Mouse (Mus musculus) midbrain, embryonic 12.5 days (tissue): ENCODE measurements around the gene Rufy2. TPM values are rescaled to one million over a fixed set of nuclear protein-coding genes. Genes with fewer than 3 reads are reported as not detected.
"Not testable (repeated sequence)": the region's sequence is repeated elsewhere in the genome, so short reads cannot be mapped to it uniquely, and the experiment has no call there.

ENCODE experiments used
- ATAC-seq: fragments of 200-750 bp; cut with Nextera tagmentation; 2 replicates; pipeline ENCODE4 v1.8.0; 2017; ENCODE audit warnings: low read depth, moderate TSS enrichment, moderate library complexity; ENCODE audit not compliant: low FRiP score
- H3K27ac ChIP-seq: fragments of 300-500 bp; sonication (generic); replicated peaks from 2 replicates; pipeline ENCODE4 v1.5.1; 2016; ENCODE audit warnings: mild to moderate bottlenecking
- H3K27me3 ChIP-seq: fragments of 300-500 bp; sonication (generic); 2 replicates; pipeline ENCODE4 v1.6.1; 2016; ENCODE audit warnings: mild to moderate bottlenecking
- H3K36me3 ChIP-seq: fragments of 300-500 bp; sonication (generic); 2 replicates; pipeline ENCODE4 v1.6.1; 2016
- H3K4me1 ChIP-seq: fragments of 300-500 bp; sonication (generic); 2 replicates; pipeline ENCODE4 v1.6.1; 2016
- H3K4me2 ChIP-seq: fragments of 300-500 bp; sonication (generic); replicated peaks from 2 replicates; pipeline ENCODE4 v1.6.1; 2016; ENCODE audit warnings: mild to moderate bottlenecking, moderate library complexity
- H3K4me3 ChIP-seq: fragments of 300-500 bp; sonication (generic); 2 replicates; pipeline ENCODE4 v1.5.1; 2016; ENCODE audit warnings: mild to moderate bottlenecking
- H3K9ac ChIP-seq: fragments of 300-500 bp; sonication (generic); replicated peaks from 2 replicates; pipeline ENCODE4 v1.6.1; 2016; ENCODE audit warnings: mild to moderate bottlenecking, moderate library complexity
- H3K9me3 ChIP-seq: fragments of 300-500 bp; sonication (generic); 2 replicates; pipeline ENCODE4 v1.6.1; 2016; ENCODE audit warnings: mild to moderate bottlenecking
- WGBS: fragments of 180-500 bp; shearing (Covaris S2); methylation state at CpG from one replicate; pipeline ENCODE4 v1.1.7; 2016; 5-methylcytosine and 5-hydroxymethylcytosine counted together
- polyA plus RNA-seq: library from polyadenylated mRNA; unstranded; fragments of >200 nt; fragmentation: Nextera tagmentation; extraction: Ambion mirVana; gene quantifications from 2 replicates; pipeline ENCODE4 v1.2.1, GENCODE M21; 2016

Gene Rufy2
- polyA plus RNA-seq, 1 experiment from 2014 or later, result 38.3 TPM

DNA sequence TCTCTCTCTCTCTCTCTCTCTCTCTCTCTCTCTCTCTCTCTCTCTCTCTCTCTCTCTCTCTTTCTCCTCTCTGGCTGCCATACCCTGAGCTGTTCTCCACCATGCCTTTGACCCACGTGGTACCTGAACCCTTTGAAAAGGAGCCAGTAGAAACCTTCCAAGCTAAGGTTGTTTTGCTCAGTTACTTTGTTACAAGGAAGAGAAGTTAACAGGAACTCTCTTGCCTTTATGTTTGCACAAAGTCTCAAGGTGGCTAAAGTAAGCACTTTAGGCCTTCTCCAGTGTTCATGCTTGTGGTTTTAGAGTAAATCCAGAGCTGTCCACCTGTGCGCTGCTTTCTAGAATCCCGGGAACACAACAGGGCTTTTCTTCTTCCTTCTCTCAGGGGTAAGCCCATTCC lies 52.2 kb downstream of the Rufy2 start:
- no peak for ATAC-seq
- no peak overlapping the region for H3K4me2 ChIP-seq
- H3K4me1 ChIP-seq, result peaks cover 12% of the 10 kb centered on the region
- H3K9ac ChIP-seq, result no peak overlapping the region
- no peaks in the 10 kb centered on the region for H3K9me3 ChIP-seq
- H3K36me3 ChIP-seq, result no peaks in the 10 kb centered on the region
- no peaks in the 10 kb centered on the region for H3K27me3 ChIP-seq
- WGBS, result 87% methylated on average over 3 of the region's 3 CpGs
- no peak overlapping the region for H3K27ac ChIP-seq
- H3K4me3 ChIP-seq, result no peak overlapping the region

DNA sequence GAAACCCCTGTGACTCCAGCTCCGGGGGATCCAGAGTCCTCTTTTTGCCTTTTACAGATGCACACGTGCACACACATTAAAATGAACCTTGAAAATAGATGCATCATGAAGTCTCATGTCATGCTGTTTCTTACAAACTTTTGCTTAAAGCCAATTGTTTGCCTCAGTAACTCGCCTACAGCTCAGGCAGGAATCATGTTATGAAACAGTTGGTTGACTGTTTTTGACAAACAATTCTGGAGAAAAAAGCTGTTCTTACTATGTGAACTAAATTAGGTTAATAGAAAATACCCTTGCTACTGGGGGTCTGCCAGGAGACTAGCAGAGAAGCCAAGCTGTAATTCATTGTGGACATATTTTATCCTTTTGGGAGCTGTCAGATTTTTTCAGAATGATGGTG lies 52.9 kb downstream of the Rufy2 start:
- Histone ChIP-seq H3K4me2 (no peak overlapping the region), H3K9ac (no peak overlapping the region), H3K27ac (no peak overlapping the region), H3K9me3 (no peaks in the 10 kb centered on the region), H3K36me3 (no peaks in the 10 kb centered on the region), H3K27me3 (no peaks in the 10 kb centered on the region), H3K4me1 (peaks cover 10% of the 10 kb centered on the region; the same call in 1 of the 2 replicates), H3K4me3 (no peak overlapping the region)
- 74% methylated on average over 3 of the region's 3 CpGs for WGBS
- ATAC-seq, result no peak

DNA sequence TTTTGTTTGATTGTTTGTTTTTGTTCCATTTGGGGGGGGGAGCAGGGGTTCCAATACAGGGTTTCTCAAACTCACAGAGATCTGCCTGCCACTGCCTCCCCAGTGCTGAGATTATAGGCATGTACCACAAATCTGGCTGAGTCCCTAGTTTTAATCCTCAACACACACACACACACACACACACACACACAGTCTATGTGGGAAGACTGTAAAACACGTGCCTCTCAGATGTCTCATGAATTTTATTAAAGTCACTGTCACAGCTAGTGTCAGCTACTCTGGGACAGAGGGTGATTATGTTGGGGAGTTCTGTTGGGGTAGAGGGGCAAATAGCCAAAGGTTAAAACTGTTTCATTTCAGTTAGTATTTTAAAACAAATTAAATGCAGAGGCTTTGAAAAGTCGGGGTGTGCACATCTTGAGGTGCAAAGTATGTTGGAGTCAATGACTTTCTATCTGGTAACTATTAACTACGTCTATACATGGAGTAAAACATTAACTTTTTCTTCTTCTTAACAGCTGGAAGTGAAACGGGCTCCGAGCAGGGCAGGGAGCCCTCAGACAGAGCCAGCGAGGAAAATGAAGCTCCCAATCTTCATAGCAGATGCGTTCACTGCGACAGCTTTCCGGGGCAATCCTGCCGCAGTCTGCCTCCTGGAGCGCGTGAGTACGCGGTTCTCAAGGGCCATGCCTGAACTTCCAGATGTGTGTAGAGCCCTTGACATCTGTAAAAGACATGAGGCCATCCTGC lies 58.7 kb downstream of the Rufy2 start:
- Histone ChIP-seq H3K4me1 (no peaks in the 10 kb centered on the region), H3K4me3 (no peak overlapping the region), H3K36me3 (no peaks in the 10 kb centered on the region), H3K9ac (no peak overlapping the region), H3K27me3 (no peaks in the 10 kb centered on the region), H3K4me2 (no peak overlapping the region), H3K9me3 (no peaks in the 10 kb centered on the region), H3K27ac (no peak overlapping the region)
- ATAC-seq, result no peak
- 81% methylated on average over 14 of the region's 14 CpGs for WGBS

DNA sequence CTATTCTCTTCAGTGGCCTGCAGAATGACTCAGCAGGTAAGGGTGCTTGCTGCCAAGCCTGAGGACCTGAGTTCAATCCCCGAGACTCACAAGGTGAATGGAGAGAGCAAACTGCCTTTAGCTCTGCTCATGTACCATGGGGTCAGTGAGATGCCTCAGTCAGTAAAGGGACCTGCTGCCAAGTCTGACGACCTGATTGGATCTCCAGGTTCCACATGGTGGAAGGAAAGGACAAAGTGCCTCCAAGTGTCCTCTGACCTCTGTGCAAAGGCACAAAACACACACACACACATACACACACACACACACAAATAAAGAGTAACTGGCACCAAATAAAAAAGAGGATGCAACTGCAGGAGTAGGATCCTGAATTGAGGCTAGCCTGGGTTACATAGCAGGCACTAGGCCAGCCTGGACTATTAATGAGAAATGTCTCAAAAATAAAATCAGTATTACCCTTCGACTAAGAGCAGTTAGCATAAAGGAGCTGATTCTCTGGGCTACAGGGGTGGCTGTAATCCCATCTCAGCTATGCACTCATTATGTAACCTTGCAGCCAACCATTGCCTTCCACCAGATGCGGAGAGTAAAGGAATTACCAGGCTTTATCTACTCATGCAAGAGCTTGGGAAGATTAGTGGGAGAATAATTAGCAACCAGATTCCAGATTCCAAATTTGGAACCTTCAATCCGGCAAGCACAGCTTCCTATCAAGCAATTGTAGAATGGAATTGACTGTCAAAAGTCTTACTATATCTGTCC lies 60.0 kb downstream of the Rufy2 start:
- H3K9me3 ChIP-seq, result no peaks in the 10 kb centered on the region
- no peak overlapping the region for H3K9ac ChIP-seq
- no peaks in the 10 kb centered on the region for H3K36me3 ChIP-seq
- H3K27me3 ChIP-seq, result no peaks in the 10 kb centered on the region
- 62% methylated on average over 5 of the region's 5 CpGs for WGBS
- H3K27ac ChIP-seq, result no peak overlapping the region
- H3K4me1 ChIP-seq, result no peaks in the 10 kb centered on the region
- no peak overlapping the region for H3K4me2 ChIP-seq
- H3K4me3 ChIP-seq, result no peak overlapping the region
- no peak for ATAC-seq

DNA sequence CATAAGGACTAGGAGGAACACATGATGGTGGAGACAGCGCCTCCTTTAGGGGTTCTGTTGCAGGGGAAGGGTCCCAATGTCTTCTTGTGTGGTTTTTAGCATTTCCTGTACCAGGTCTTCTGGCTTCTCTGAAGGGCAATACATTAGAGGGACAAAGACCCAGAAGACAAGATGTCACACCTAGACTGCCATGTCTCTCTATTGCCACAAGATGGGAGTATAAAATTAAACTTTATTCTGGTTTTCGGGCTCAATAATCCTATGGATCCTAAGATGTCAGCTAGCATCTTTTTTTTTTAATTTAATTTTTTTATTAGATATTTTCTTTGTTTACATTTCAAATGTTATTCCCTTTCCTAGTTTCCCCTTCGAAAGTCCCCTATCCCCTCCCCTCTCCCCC lies 63.1 kb downstream of the Rufy2 start:
- Histone ChIP-seq H3K4me3 (no peak overlapping the region), H3K4me1 (no peaks in the 10 kb centered on the region), H3K9me3 (no peaks in the 10 kb centered on the region), H3K36me3 (no peaks in the 10 kb centered on the region), H3K27me3 (no peaks in the 10 kb centered on the region), H3K9ac (no peak overlapping the region), H3K27ac (no peak overlapping the region), H3K4me2 (no peak overlapping the region)
- no peak for ATAC-seq
- WGBS, result 70% methylated on average over 3 of the region's 3 CpGs

DNA sequence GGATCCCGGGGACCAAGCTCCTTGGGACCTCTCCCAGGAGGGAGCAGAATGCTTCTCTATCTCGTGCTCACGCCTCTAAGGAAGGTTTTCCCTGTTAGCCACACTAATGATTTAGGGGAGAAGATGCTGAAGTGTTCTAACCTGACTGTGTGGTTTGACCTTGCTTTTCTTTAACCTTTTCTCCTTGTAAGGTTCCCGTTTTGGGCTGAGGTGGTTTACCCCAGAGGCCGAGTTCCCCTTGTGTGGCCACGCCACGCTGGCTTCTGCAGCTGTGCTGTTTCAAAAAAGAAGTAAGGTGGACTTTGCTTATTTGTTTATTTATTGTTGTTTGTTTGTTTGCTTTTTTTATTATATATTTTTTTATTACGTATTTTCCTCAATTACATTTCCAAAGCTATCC lies 67.7 kb downstream of the Rufy2 start:
- WGBS, result 93% methylated on average over 8 of the region's 8 CpGs
- Histone ChIP-seq H3K9me3 (no peaks in the 10 kb centered on the region), H3K9ac (no peak overlapping the region), H3K4me3 (no peak overlapping the region), H3K4me2 (no peak overlapping the region), H3K27me3 (no peaks in the 10 kb centered on the region), H3K36me3 (no peaks in the 10 kb centered on the region), H3K27ac (no peak overlapping the region), H3K4me1 (no peaks in the 10 kb centered on the region)
- ATAC-seq, result no peak

DNA sequence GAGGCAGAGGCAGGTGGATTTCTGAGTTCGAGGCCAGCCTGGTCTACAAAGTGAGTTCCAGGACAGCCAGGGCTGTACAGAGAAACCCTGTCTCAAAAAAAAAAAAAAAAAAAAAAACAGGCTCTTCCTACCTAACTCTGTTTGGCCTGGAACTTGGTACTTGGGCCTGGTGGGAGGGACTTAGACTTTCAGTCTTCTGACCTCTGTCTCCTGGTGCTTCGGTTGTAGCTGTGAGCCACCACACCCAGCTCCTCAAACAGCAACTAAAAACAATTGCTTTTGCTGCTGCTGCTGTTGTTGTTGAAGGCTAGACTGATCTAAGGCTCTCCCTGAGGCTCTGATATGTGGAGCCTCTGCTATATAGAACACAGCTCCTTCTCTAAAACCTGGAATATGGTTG lies 69.1 kb downstream of the Rufy2 start:
- Histone ChIP-seq H3K27ac (no peak overlapping the region), H3K4me2 (no peak overlapping the region), H3K27me3 (no peaks in the 10 kb centered on the region), H3K9ac (no peak overlapping the region), H3K4me1 (no peaks in the 10 kb centered on the region), H3K4me3 (no peak overlapping the region), H3K36me3 (no peaks in the 10 kb centered on the region), H3K9me3 (no peaks in the 10 kb centered on the region)
- ATAC-seq, result no peak
- WGBS, result 84% methylated on average over 2 of the region's 2 CpGs

DNA sequence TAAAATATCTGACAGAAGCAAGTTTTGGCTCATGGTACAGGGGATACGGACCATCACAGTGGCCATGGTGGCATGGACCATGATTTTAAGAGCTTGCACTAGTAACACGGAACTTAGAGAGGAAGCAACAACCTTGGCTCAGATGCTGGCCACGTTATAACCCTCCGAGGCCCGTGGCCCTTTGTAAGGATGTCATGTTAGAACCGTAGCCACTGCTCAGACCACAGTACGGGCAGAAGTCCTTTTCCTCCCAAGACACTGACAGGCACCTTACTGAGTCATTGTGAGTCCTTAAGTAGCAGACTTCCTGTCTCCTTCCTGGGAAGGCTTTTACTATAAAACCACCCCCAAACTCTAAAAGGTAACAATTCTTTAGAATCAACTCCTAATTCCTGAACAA lies 71.2 kb downstream of the Rufy2 start:
- Histone ChIP-seq H3K9me3 (no peaks in the 10 kb centered on the region), H3K4me3 (no peak overlapping the region), H3K4me2 (no peak overlapping the region), H3K27me3 (no peaks in the 10 kb centered on the region), H3K36me3 (no peaks in the 10 kb centered on the region), H3K27ac (no peak overlapping the region), H3K9ac (no peak overlapping the region), H3K4me1 (no peaks in the 10 kb centered on the region)
- ATAC-seq, result no peak
- 72% methylated on average over 7 of the region's 7 CpGs for WGBS

DNA sequence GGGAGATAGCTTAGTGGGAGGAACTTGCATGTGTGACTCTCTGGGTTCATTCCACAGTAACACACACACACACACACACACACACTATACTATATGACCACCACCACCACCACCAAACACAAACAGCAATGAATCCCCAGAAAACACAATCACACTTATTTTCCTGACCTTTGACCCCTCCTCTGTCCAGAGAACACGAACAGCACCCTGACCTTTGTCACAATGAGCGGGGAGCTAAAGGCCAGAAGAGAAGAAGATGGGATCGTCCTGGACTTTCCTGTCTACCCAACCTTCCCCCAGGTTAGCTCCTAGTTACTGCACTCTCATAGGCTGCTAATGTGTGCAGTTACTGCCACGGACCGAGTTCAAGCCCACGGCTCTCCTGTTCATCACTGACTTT lies 72.0 kb downstream of the Rufy2 start:
- Histone ChIP-seq H3K27ac (no peak overlapping the region), H3K9me3 (no peaks in the 10 kb centered on the region), H3K36me3 (no peaks in the 10 kb centered on the region), H3K27me3 (no peaks in the 10 kb centered on the region), H3K4me1 (no peaks in the 10 kb centered on the region), H3K9ac (no peak overlapping the region), H3K4me2 (no peak overlapping the region), H3K4me3 (no peak overlapping the region)
- ATAC-seq, result no peak
- WGBS, result 76% methylated on average over 6 of the region's 6 CpGs

DNA sequence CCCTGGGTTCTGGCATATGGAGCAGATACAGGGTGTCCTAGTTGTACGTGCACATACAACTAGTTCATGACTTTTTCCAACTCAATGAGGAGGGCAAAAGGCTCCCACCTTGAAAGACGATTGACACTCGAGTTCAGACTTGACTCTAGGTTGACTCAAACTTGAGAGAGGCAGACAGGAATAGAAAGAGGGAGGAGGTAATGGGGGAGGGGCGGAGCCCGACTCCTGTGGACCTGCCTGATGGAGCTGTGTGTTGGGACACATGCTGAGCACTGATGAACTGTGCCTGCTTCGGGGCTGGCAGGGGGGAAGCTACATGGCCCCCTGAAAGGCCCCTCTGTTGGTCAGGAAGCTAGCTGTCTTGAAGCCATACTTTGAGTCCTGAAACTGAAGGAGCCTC lies 73.0 kb downstream of the Rufy2 start:
- Histone ChIP-seq H3K36me3 (no peaks in the 10 kb centered on the region), H3K27me3 (no peaks in the 10 kb centered on the region), H3K9me3 (no peaks in the 10 kb centered on the region), H3K27ac (no peak overlapping the region), H3K4me1 (no peaks in the 10 kb centered on the region), H3K4me3 (no peak overlapping the region), H3K9ac (no peak overlapping the region), H3K4me2 (no peak overlapping the region)
- WGBS, result 69% methylated on average over 6 of the region's 6 CpGs
- no peak for ATAC-seq

DNA sequence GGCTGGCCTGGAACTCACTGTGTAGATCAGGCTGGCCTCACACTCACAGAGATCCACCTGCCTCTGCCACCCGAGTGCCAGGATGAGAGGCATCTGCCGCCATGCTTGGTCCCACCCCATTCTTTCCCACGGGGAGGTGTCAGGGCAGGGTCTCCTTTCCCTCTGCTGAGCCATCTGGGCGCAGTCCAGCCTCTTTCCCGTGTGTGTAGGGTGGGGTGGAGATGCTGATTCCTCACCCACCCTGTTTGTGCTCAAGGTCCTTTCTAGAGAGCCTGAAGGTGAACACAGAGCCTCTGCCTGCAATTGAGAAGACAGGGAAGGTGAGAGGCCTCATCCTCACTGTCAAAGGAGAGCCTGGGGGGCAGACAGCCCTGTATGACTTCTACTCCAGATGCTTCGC lies 74.0 kb downstream of the Rufy2 start:
- not testable (repeated sequence) for H3K4me3 ChIP-seq, H3K36me3 ChIP-seq, H3K27ac ChIP-seq, H3K27me3 ChIP-seq, H3K9ac ChIP-seq, H3K9me3 ChIP-seq, H3K4me1 ChIP-seq, H3K4me2 ChIP-seq, ATAC-seq
- 92% methylated on average over 6 of the region's 6 CpGs for WGBS

DNA sequence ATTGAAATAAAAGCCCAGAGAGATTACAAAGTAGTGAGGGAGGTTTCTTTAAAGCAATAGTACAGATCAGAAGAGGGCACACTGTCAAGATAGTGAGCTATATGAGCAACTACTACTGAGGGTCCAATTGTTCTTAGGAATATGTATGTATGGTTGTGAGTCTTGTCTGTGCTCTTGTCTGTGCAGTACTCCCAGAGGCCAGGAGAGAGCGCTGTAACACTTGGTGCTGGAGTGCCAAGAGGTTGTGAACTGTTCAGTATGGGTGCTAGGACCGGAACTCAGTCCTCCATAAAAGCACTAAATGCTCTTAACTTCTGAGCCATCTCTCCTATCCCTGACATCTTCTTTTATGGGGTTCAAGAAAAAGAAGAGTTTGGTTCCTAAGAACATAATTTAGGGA lies 74.6 kb downstream of the Rufy2 start:
- Histone ChIP-seq H3K36me3 (no peaks in the 10 kb centered on the region), H3K27ac (no peak overlapping the region), H3K9ac (no peak overlapping the region), H3K4me2 (no peak overlapping the region), H3K4me1 (no peaks in the 10 kb centered on the region), H3K9me3 (no peaks in the 10 kb centered on the region), H3K4me3 (no peak overlapping the region), H3K27me3 (no peaks in the 10 kb centered on the region)
- 80% methylated on average over 2 of the region's 2 CpGs for WGBS
- no peak for ATAC-seq
